ENCODE assay signal across 24 mouse cellular contexts in the genomic region with DNA sequence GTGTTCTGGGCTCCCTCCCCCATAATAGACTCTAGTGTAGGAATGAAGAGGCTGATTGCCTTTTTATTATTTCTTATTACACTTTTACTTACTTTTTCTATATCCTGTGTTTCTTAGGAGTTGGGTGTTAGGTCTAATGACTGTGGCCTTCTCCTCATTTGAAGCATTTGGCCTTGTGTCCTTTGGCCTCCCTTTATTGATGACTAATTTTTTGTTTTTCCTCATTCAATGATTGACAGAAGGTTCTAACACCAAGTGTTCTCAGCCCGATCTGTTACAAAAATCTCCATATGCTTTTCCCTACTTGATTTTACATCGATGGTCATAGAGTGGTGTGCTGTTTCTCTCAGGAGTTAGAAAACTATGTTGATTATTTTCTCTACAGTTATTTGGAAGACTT.
A peak's percentile ranks its signal among the peaks of the same experiment; 100 is the strongest.
DNase-seq lines count a peak whose midpoint lies in the region; ATAC-seq and TF ChIP-seq lines count a peak whose summit lies in the region.
"Had no signal": no experiment of that assay in that cellular context is flagged by ENCODE, and none has a peak within 500 bp of the region (broad histone marks: within the 10 kb centered on the region; RNA-seq: fewer than 3 reads in every experiment).

No protein-coding gene starts in this region.

- DNase-seq in kidney, adult 2 months: peak; percentile 24
- no peak for DNase-seq in layer of hippocampus, adult 2 months (ENCODE audit: low spot score in 2 of 2)
- DNase-seq in layer of hippocampus, postnatal 10 days (ENCODE audit: low spot score in 2 of 2): no peak
- no peak for DNase-seq in liver, postnatal 0 days
- DNase-seq: adrenal gland, adult 8-10 months; adrenal gland, postnatal 14 days; adrenal gland, postnatal 36 days; B cell, adult 2 months; cerebellum, adult 11-12 months; cerebellum, adult 2 months; cerebellum, adult 9-10 months; cerebellum, postnatal 10 days; cerebellum, postnatal 25 days had no signal

- no peaks in the 10 kb centered on the region for H3K9me3 ChIP-seq in kidney, embryonic 15.5 days (replicated peaks)
- no peaks in the 10 kb centered on the region for H3K9me3 ChIP-seq in liver, postnatal 0 days (ENCODE audit: low read length)
- H3K9me3 ChIP-seq in liver, embryonic 12.5 days (replicated peaks): no peaks in the 10 kb centered on the region
- H3K9me3 ChIP-seq: embryonic facial prominence, embryonic 10.5 days; embryonic facial prominence, embryonic 12.5 days; forebrain, embryonic 13.5 days; forebrain, embryonic 15.5 days; G1E had no signal

- H3K4me1 ChIP-seq in kidney, adult 2 months (ENCODE audit: control insufficient read depth, insufficient read depth, low read length): peaks cover 11% of the 10 kb centered on the region; the same call in 1 of the 2 replicates
- no peaks in the 10 kb centered on the region for H3K4me1 ChIP-seq in kidney, embryonic 15.5 days
- no peaks in the 10 kb centered on the region for H3K4me1 ChIP-seq in liver, postnatal 0 days (ENCODE audit: insufficient read depth)
- no peaks in the 10 kb centered on the region for H3K4me1 ChIP-seq in liver, embryonic 12.5 days
- H3K4me1 ChIP-seq: embryonic facial prominence, embryonic 10.5 days; embryonic facial prominence, embryonic 12.5 days; forebrain, embryonic 13.5 days; forebrain, embryonic 15.5 days had no signal

- H3K4me3 ChIP-seq in kidney, adult 2 months (ENCODE audit: insufficient read depth, low read depth, low read length): no peak overlapping the region
- H3K4me3 ChIP-seq in kidney, embryonic 15.5 days (replicated peaks): no peak overlapping the region
- H3K4me3 ChIP-seq in layer of hippocampus, adult 2 months: no peak overlapping the region
- H3K4me3 ChIP-seq in liver, postnatal 0 days (ENCODE audit: low read depth, low read length): no peak overlapping the region
- H3K4me3 ChIP-seq in liver, embryonic 12.5 days: no peak overlapping the region
- H3K4me3 ChIP-seq: embryonic facial prominence, embryonic 10.5 days; embryonic facial prominence, embryonic 12.5 days; forebrain, embryonic 13.5 days; forebrain, embryonic 15.5 days had no signal

- no peaks in the 10 kb centered on the region for H3K27me3 ChIP-seq in kidney, adult 2 months (replicated peaks; ENCODE audit: control insufficient read depth, insufficient read depth, low read length)
- no peaks in the 10 kb centered on the region for H3K27me3 ChIP-seq in kidney, embryonic 15.5 days
- H3K27me3 ChIP-seq in liver, postnatal 0 days (ENCODE audit: insufficient read depth, low read length): no peaks in the 10 kb centered on the region
- no peaks in the 10 kb centered on the region for H3K27me3 ChIP-seq in liver, embryonic 12.5 days (replicated peaks)
- H3K27me3 ChIP-seq: CH12.LX; embryonic facial prominence, embryonic 12.5 days; forebrain, embryonic 13.5 days; forebrain, embryonic 15.5 days; Patski had no signal

- no peak for ATAC-seq in kidney, embryonic 15.5 days (replicated peaks; ENCODE audit: low FRiP score)
- peak; percentile 62; the same call in 1 of the 2 replicates for ATAC-seq in liver, postnatal 0 days
- no peak for ATAC-seq in liver, embryonic 12.5 days
- ATAC-seq: activated CD4-positive, CD25-positive, alpha-beta regulatory T cell, adult 4 months; CD4-positive, CD25-positive, alpha-beta regulatory T cell, adult 4 months; forebrain, embryonic 13.5 days; forebrain, embryonic 15.5 days; Patski had no signal

- TF ChIP-seq POLR2A in kidney, adult 2 months (IDR thresholded peaks at IDR 0.05; ENCODE audit: low read depth, low read length): no peak

- no peaks in the 10 kb centered on the region for H3K36me3 ChIP-seq in kidney, adult 2 months (ENCODE audit: control insufficient read depth, insufficient read depth, low read length)
- H3K36me3 ChIP-seq in kidney, embryonic 15.5 days: no peaks in the 10 kb centered on the region
- no peaks in the 10 kb centered on the region for H3K36me3 ChIP-seq in liver, postnatal 0 days (replicated peaks; ENCODE audit: insufficient read depth, low read length)
- no peaks in the 10 kb centered on the region for H3K36me3 ChIP-seq in liver, embryonic 12.5 days
- H3K36me3 ChIP-seq: embryonic facial prominence, embryonic 10.5 days; embryonic facial prominence, embryonic 12.5 days; forebrain, embryonic 15.5 days; G1E had no signal

- TF ChIP-seq EP300 in liver, postnatal 0 days (IDR thresholded peaks at IDR 0.05; ENCODE audit: low read depth): no peak

- no peak overlapping the region for H3K4me2 ChIP-seq in kidney, embryonic 15.5 days
- no peak overlapping the region for H3K4me2 ChIP-seq in liver, postnatal 0 days (ENCODE audit: low read depth, low read length)
- H3K4me2 ChIP-seq in liver, embryonic 12.5 days: no peak overlapping the region
- H3K4me2 ChIP-seq: embryonic facial prominence, embryonic 12.5 days; forebrain, embryonic 13.5 days; forebrain, embryonic 15.5 days had no signal

- WGBS in kidney, adult 2 months: 67% methylated on average over 2 of the region's 2 CpGs
- 86% methylated on average over 2 of the region's 2 CpGs for WGBS in kidney, embryonic 15.5 days
- WGBS in liver, postnatal 0 days (ENCODE audit: insufficient replicate concordance): 65% methylated on average over 2 of the region's 2 CpGs
- WGBS in liver, embryonic 12.5 days (ENCODE audit: insufficient replicate concordance): 75% methylated on average over 2 of the region's 2 CpGs

- no peak overlapping the region for H3K9ac ChIP-seq in kidney, embryonic 15.5 days
- no peak overlapping the region for H3K9ac ChIP-seq in liver, postnatal 0 days (replicated peaks)
- no peak overlapping the region for H3K9ac ChIP-seq in liver, embryonic 12.5 days
- H3K9ac ChIP-seq: embryonic facial prominence, embryonic 12.5 days; forebrain, embryonic 13.5 days; forebrain, embryonic 15.5 days had no signal

- no peak overlapping the region for H3K27ac ChIP-seq in kidney, adult 2 months (ENCODE audit: insufficient read depth, low read depth, low read length)
- no peak overlapping the region for H3K27ac ChIP-seq in kidney, embryonic 15.5 days
- H3K27ac ChIP-seq in layer of hippocampus, adult 2 months: peak overlapping the region; percentile 36; the same call in 1 of the 2 replicates
- 0 out of 2 replicates have a peak overlapping the region, but pooled peaks have one; percentile 2 for H3K27ac ChIP-seq in liver, postnatal 0 days (ENCODE audit: low read depth)
- no peak overlapping the region for H3K27ac ChIP-seq in liver, embryonic 12.5 days
- H3K27ac ChIP-seq: embryonic facial prominence, embryonic 10.5 days; embryonic facial prominence, embryonic 12.5 days; forebrain, embryonic 13.5 days; forebrain, embryonic 15.5 days had no signal

- TF ChIP-seq CTCF in kidney, adult 2 months (conservative IDR thresholded peaks at IDR 0.05; ENCODE audit: insufficient read depth, insufficient read length, low read depth, low read length): no peak
- TF ChIP-seq CTCF in layer of hippocampus, adult 2 months (conservative IDR thresholded peaks at IDR 0.05): no peak
- no peak for TF ChIP-seq CTCF in liver, postnatal 0 days (IDR thresholded peaks at IDR 0.05; ENCODE audit: low read depth)

Comparison
In these comparisons a context has a peak if more than half of its experiments do, and no peak if none do; other contexts are left out.
1. H3K27ac ChIP-seq: peak in layer of hippocampus, adult 2 months (single experiment) and liver, postnatal 0 days (single experiment); none in kidney, adult 2 months (single experiment), kidney, embryonic 15.5 days (single experiment) and liver, embryonic 12.5 days (single experiment).